Mouse (Mus musculus) bone marrow, adult 2 months (tissue): ENCODE data around the gene Zfp346. TPM values are rescaled to one million over a fixed set of nuclear protein-coding genes. Genes with fewer than 3 reads are reported as not detected.

Experiments
- H3K27ac ChIP-seq: fragments of 200-500 bp; 2 replicates; pipeline ENCODE4 v1.5.1; 2012; ENCODE audit warnings: low read depth, mild to moderate bottlenecking, control low read depth, inconsistent platforms, low read length; ENCODE audit not compliant: control insufficient read depth, poor library complexity, insufficient read depth
- H3K4me1 ChIP-seq: fragments of 200-500 bp; 2 replicates; pipeline ENCODE4 v1.6.1; 2011; ENCODE audit warnings: low read length; ENCODE audit not compliant: control insufficient read depth, insufficient read depth
- H3K4me3 ChIP-seq: fragments of 200-500 bp; replicated peaks from 2 replicates; pipeline ENCODE3; 2011; ENCODE audit warnings: mild to moderate bottlenecking, low read depth, low read length, control low read depth; ENCODE audit not compliant: control insufficient read depth
- CTCF ChIP-seq: fragments of 200-500 bp; IDR thresholded peaks from 2 replicates; pipeline ENCODE4 v1.5.1; 2011; ENCODE audit warnings: low read length, control low read depth; ENCODE audit not compliant: control insufficient read depth, insufficient read depth
- POLR2A ChIP-seq: fragments of 200-500 bp; IDR thresholded peaks from 2 replicates; pipeline ENCODE4 v1.6.1; 2011; ENCODE audit warnings: low read depth, mild to moderate bottlenecking, control low read depth, low read length, borderline replicate concordance; ENCODE audit not compliant: control insufficient read depth
- WGBS: fragments of 180-500 bp; shearing (Covaris S2); methylation state at CpG from one replicate; pipeline ENCODE4 v1.1.7; 2018; 5-methylcytosine and 5-hydroxymethylcytosine counted together
- polyA plus RNA-seq: library from polyadenylated mRNA; stranded (reverse); fragments of >200 nt; gene quantifications from 2 replicates; pipeline ENCODE4 v1.2.4, GENCODE M21; 2011; ENCODE audit warnings: low replicate concordance; ENCODE audit not compliant: missing spikeins, insufficient read depth, insufficient read length

Gene Zfp346
- polyA plus RNA-seq, 1 experiment: 12.2 TPM

GRCm38 (mm10) chr13:55165831-55166339 is 60.8 kb downstream of the Zfp346 start:
- Histone ChIP-seq H3K27ac (no peak overlapping the region), H3K4me1 (no peaks in the 10 kb centered on the region), H3K4me3 (no peak overlapping the region)
- no peak for TF ChIP-seq POLR2A
- WGBS: 87% methylated on average over 16 of the region's 16 CpGs

GRCm38 (mm10) chr13:55166806-55167725 is 62.0 kb downstream of the Zfp346 start:
- Histone ChIP-seq H3K4me3 (no peak overlapping the region), H3K27ac (no peak overlapping the region), H3K4me1 (no peaks in the 10 kb centered on the region; the same call in 1 of the 2 replicates)
- 82% methylated on average over 32 of the region's 32 CpGs for WGBS
- TF ChIP-seq POLR2A: no peak
- no peak for TF ChIP-seq CTCF

GRCm38 (mm10) chr13:55167798-55168197 is 62.7 kb downstream of the Zfp346 start:
- no peak overlapping the region for H3K4me3 ChIP-seq
- no peak for TF ChIP-seq POLR2A
- TF ChIP-seq CTCF: no peak
- H3K4me1 ChIP-seq: no peaks in the 10 kb centered on the region; the same call in 1 of the 2 replicates
- H3K27ac ChIP-seq: no peak overlapping the region
- 84% methylated on average over 11 of the region's 11 CpGs for WGBS

- no peaks in the 10 kb centered on the region; the same call in 1 of the 2 replicates for H3K4me1 ChIP-seq
- H3K27ac ChIP-seq: no peak overlapping the region
- H3K4me3 ChIP-seq: no peak overlapping the region
- TF ChIP-seq POLR2A (no peak), CTCF (no peak)
- 90% methylated on average over 5 of the region's 5 CpGs for WGBS
These were observed 63.1 kb downstream of the Zfp346 start for GRCm38 (mm10) chr13:55168255-55168654.

- TF ChIP-seq CTCF (no peak), POLR2A (no peak)
- WGBS: 75% methylated on average over 13 of the region's 13 CpGs
- H3K4me1 ChIP-seq: no peaks in the 10 kb centered on the region; the same call in 1 of the 2 replicates
- no peak overlapping the region for H3K4me3 ChIP-seq
- H3K27ac ChIP-seq: no peak overlapping the region
These were observed 63.9 kb downstream of the Zfp346 start for GRCm38 (mm10) chr13:55168958-55169369.

- Histone ChIP-seq H3K27ac (no peak overlapping the region), H3K4me1 (no peaks in the 10 kb centered on the region; the same call in 1 of the 2 replicates), H3K4me3 (no peak overlapping the region)
- TF ChIP-seq CTCF: no peak
- TF ChIP-seq POLR2A: no peak
- WGBS: 42% methylated on average over 26 of the region's 26 CpGs
These were observed 66.6 kb downstream of the Zfp346 start for GRCm38 (mm10) chr13:55171517-55172335.

- H3K4me3 ChIP-seq: no peak overlapping the region
- 43% methylated on average over 7 of the region's 7 CpGs for WGBS
- H3K4me1 ChIP-seq: no peaks in the 10 kb centered on the region; the same call in 1 of the 2 replicates
- TF ChIP-seq CTCF (no peak), POLR2A (no peak)
- H3K27ac ChIP-seq: no peak overlapping the region
These were observed 67.2 kb downstream of the Zfp346 start for GRCm38 (mm10) chr13:55172336-55172770.

- H3K4me1 ChIP-seq: no peaks in the 10 kb centered on the region; the same call in 1 of the 2 replicates
These were observed 69.2 kb downstream of the Zfp346 start for GRCm38 (mm10) chr13:55174347-55174746.

More at GRCm38 (mm10) chr13:55174347-55174746, 69.2 kb downstream of the Zfp346 start:
- Histone ChIP-seq H3K27ac (no peak overlapping the region), H3K4me3 (no peak overlapping the region)
- TF ChIP-seq POLR2A (no peak), CTCF (no peak)
- WGBS: 84% methylated on average over 11 of the region's 11 CpGs
